Mouse (Mus musculus) right cerebral cortex, adult 2 months (tissue): Measurements from ENCODE around the gene Tsx.
"Not testable (repeated sequence)": the region's sequence is repeated elsewhere in the genome, so short reads cannot be mapped to it uniquely, and the experiment has no call there.

ENCODE experiments used
- DNase-seq, 2 experiments: peaks; one replicate each; pipeline ENCODE4 v3.0.0; 2021 to 2022; ENCODE audit warnings: low spot score in 2 of 2

The Tsx gene

GRCm38 (mm10) chrX:103414167-103414566 is at the start of gene Tsx:
Gene Tsx, plus strand, starts transcription at chrX:103414467.
- no peak for DNase-seq

GRCm38 (mm10) chrX:103366201-103366600 is 48.1 kb upstream of the Tsx start:
- DNase-seq: peak in 1 of 2 experiments; percentile 13

GRCm38 (mm10) chrX:103368650-103369049 is 45.6 kb upstream of the Tsx start:
- DNase-seq: no peak

- DNase-seq: no peak
Observed at GRCm38 (mm10) chrX:103371221-103371620, 43.0 kb upstream of the Tsx start.

GRCm38 (mm10) chrX:103371627-103372026 is 42.6 kb upstream of the Tsx start:
- DNase-seq: no peak

GRCm38 (mm10) chrX:103374250-103374649 is 40.0 kb upstream of the Tsx start:
- DNase-seq: no peak

- DNase-seq: no peak
Observed at GRCm38 (mm10) chrX:103384528-103384927, 29.7 kb upstream of the Tsx start.

GRCm38 (mm10) chrX:103388131-103388530 is 26.1 kb upstream of the Tsx start:
- DNase-seq: no peak

GRCm38 (mm10) chrX:103393841-103394240 is 20.4 kb upstream of the Tsx start:
- no peak for DNase-seq

GRCm38 (mm10) chrX:103405021-103405420 is 9.2 kb upstream of the Tsx start:
- no peak for DNase-seq

- no peak for DNase-seq
Observed at GRCm38 (mm10) chrX:103421710-103422109, 7.4 kb downstream of the Tsx start, which contains the start of gene Gm26992. Gene Gm26992, plus strand, starts transcription at chrX:103422010.

GRCm38 (mm10) chrX:103427677-103428076 is 13.4 kb downstream of the Tsx start:
- no peak for DNase-seq

- no peak for DNase-seq
Observed at GRCm38 (mm10) chrX:103432293-103432692, 18.0 kb downstream of the Tsx start.

GRCm38 (mm10) chrX:103438023-103438422 is 23.8 kb downstream of the Tsx start:
- DNase-seq: no peak

GRCm38 (mm10) chrX:103440803-103441202 is 26.5 kb downstream of the Tsx start:
- peak; percentile 17 to 41 for DNase-seq

GRCm38 (mm10) chrX:103443755-103444154 is 29.5 kb downstream of the Tsx start:
- DNase-seq: peak in 1 of 2 experiments; percentile 13

GRCm38 (mm10) chrX:103447539-103448169 is 33.4 kb downstream of the Tsx start:
- DNase-seq: peak; percentile 11 to 22

- not testable (repeated sequence) for DNase-seq
Observed at GRCm38 (mm10) chrX:103448429-103448828, 34.2 kb downstream of the Tsx start.

GRCm38 (mm10) chrX:103448943-103449722 is 34.9 kb downstream of the Tsx start:
- not testable (repeated sequence) for DNase-seq

GRCm38 (mm10) chrX:103452815-103453214 is 38.5 kb downstream of the Tsx start:
- DNase-seq: no peak

GRCm38 (mm10) chrX:103460056-103460455 is 45.8 kb downstream of the Tsx start:
- DNase-seq: no peak

- DNase-seq: no peak
Observed at GRCm38 (mm10) chrX:103468998-103469397, 54.7 kb downstream of the Tsx start.

GRCm38 (mm10) chrX:103472346-103472745 is 58.1 kb downstream of the Tsx start:
- DNase-seq: no peak
